Mouse (Mus musculus) heart, adult 2 months (tissue): ENCODE results near the gene Pfkfb4.

Experiments used
- CTCF ChIP-seq: fragments of 200-600 bp; IDR thresholded peaks from 2 replicates; pipeline ENCODE4 v1.8.1; 2022; ENCODE audit warnings: antibody characterized with exemption, mild to moderate bottlenecking, moderate library complexity
- POLR2A ChIP-seq: fragments of 200-500 bp; IDR thresholded peaks from 2 replicates; pipeline ENCODE4 v1.6.1; 2011; ENCODE audit warnings: mild to moderate bottlenecking, low read depth, low read length, control low read depth; ENCODE audit not compliant: insufficient read depth

DNA sequence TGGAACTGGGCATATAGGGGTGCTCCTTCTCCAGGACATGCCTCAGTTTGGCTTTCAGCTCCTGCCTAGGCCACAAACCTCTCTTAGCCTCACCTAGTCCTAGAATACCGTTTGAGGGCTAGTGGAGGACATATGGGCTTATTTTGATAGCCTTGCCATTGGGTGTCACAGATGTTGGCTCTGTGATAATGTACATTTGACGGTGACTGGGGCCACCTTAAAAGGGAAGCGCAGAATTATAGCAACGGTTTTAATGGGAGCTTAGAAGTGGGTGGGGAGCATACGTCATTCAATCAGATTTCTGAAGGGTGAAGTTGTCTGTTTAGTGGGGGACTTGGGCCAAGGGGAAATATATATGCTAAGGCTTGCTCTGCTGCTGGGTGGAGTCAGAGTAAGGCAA, 46.0 kb upstream of the Pfkfb4 start:
- TF ChIP-seq POLR2A (no peak), CTCF (no peak)
